Mouse (Mus musculus) liver, embryonic 16.5 days (tissue): ENCODE data around the gene Hoxc5. TPM values are rescaled to one million over a fixed set of nuclear protein-coding genes. Genes with fewer than 3 reads are reported as not detected.

Source experiments
- ATAC-seq: fragments of 200-750 bp; cut with Nextera tagmentation; 2 replicates; pipeline ENCODE4 v1.8.0; 2017; ENCODE audit warnings: low read depth, mild to moderate bottlenecking, moderate number of reproducible peaks, moderate library complexity
- H3K27ac ChIP-seq: fragments of 300-500 bp; sonication (generic); 2 replicates; pipeline ENCODE4 v1.5.1; 2014; ENCODE audit warnings: mild to moderate bottlenecking, low read length
- H3K27me3 ChIP-seq: fragments of 300-500 bp; sonication (generic); 2 replicates; pipeline ENCODE4 v1.6.1; 2014; ENCODE audit warnings: low read depth, low read length, mixed read lengths; ENCODE audit not compliant: control insufficient read depth, insufficient read depth
- H3K36me3 ChIP-seq: fragments of 300-500 bp; sonication (generic); 2 replicates; pipeline ENCODE4 v1.6.1; 2014; ENCODE audit warnings: mild to moderate bottlenecking; ENCODE audit not compliant: control insufficient read depth, insufficient read depth
- H3K4me1 ChIP-seq: fragments of 300-500 bp; sonication (generic); 2 replicates; pipeline ENCODE4 v1.6.1; 2014; ENCODE audit warnings: low read depth, low read length, mixed read lengths; ENCODE audit not compliant: control insufficient read depth
- H3K4me2 ChIP-seq: fragments of 300-500 bp; sonication (generic); 2 replicates; pipeline ENCODE4 v1.6.1; 2014; ENCODE audit warnings: low read depth, low read length, mixed read lengths
- H3K4me3 ChIP-seq: fragments of 300-500 bp; sonication (generic); 2 replicates; pipeline ENCODE4 v1.5.1; 2014; ENCODE audit warnings: low read depth, mild to moderate bottlenecking, low read length
- H3K9ac ChIP-seq: fragments of 300-500 bp; sonication (generic); 2 replicates; pipeline ENCODE4 v1.6.1; 2014; ENCODE audit warnings: low read depth, low read length
- H3K9me3 ChIP-seq: fragments of 300-500 bp; sonication (generic); replicated peaks from 2 replicates; pipeline ENCODE4 v1.6.1; 2016; ENCODE audit warnings: low read length; ENCODE audit not compliant: control insufficient read depth
- WGBS: fragments of 180-500 bp; shearing (Covaris S2); extraction: QIAGEN DNeasy Blood & Tissue Kit; methylation state at CpG from one replicate; pipeline ENCODE4 v1.1.7; 2014; ENCODE audit not compliant: insufficient replicate concordance; 5-methylcytosine and 5-hydroxymethylcytosine counted together
- polyA plus RNA-seq: library from polyadenylated mRNA; unstranded; fragments of >200 nt; fragmentation: Nextera tagmentation; extraction: Ambion mirVana; gene quantifications from 2 replicates; pipeline ENCODE4 v1.2.1, GENCODE M21; 2015

Hoxc5 gene
- polyA plus RNA-seq, 1 experiment from 2014 or later, result 0.09 TPM

- WGBS, result 2% methylated on average over 21 of the region's 21 CpGs
Measured at GRCm38 (mm10) chr15:102975688-102976111, 8.5 kb downstream of the Hoxc5 start.

DNA sequence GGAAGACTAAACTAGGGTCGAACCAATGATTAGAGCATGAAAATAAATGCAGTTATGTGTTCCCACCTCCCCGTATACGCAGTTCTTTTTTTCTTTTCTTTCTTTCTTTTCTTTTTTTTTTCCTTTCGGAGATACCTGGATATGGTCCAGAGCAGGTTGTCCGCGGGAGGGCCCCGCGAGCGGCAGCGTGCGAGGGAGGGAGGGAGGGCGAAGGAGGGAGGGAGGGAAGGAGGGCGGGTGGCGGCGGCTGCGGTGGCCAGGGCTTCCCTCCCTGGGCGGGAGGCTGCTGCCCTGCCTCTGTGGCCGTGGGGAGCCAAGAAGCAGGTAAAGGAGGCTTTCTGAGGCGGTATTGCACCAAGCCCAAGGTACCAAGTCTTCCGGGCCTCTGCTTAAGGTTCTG is 8.9 kb downstream of the Hoxc5 start, which contains the start of gene Hoxc9:
Gene Hoxc9, plus strand, starts transcription at position 269 of the 400 bp plus-strand sequence.
- H3K9me3 ChIP-seq, result no peaks in the 10 kb centered on the region

More at GRCm38 (mm10) chr15:102975688-102976111, 8.5 kb downstream of the Hoxc5 start:
- H3K36me3 ChIP-seq, result no peaks in the 10 kb centered on the region
- no peak overlapping the region for H3K4me2 ChIP-seq
- H3K27me3 ChIP-seq, result peaks cover 97% of the 10 kb centered on the region
- H3K4me3 ChIP-seq, result no peak overlapping the region
- no peak overlapping the region for H3K27ac ChIP-seq
- H3K9ac ChIP-seq, result no peak overlapping the region
- no peak for ATAC-seq
- no peaks in the 10 kb centered on the region for H3K9me3 ChIP-seq
- H3K4me1 ChIP-seq, result no peaks in the 10 kb centered on the region

DNA sequence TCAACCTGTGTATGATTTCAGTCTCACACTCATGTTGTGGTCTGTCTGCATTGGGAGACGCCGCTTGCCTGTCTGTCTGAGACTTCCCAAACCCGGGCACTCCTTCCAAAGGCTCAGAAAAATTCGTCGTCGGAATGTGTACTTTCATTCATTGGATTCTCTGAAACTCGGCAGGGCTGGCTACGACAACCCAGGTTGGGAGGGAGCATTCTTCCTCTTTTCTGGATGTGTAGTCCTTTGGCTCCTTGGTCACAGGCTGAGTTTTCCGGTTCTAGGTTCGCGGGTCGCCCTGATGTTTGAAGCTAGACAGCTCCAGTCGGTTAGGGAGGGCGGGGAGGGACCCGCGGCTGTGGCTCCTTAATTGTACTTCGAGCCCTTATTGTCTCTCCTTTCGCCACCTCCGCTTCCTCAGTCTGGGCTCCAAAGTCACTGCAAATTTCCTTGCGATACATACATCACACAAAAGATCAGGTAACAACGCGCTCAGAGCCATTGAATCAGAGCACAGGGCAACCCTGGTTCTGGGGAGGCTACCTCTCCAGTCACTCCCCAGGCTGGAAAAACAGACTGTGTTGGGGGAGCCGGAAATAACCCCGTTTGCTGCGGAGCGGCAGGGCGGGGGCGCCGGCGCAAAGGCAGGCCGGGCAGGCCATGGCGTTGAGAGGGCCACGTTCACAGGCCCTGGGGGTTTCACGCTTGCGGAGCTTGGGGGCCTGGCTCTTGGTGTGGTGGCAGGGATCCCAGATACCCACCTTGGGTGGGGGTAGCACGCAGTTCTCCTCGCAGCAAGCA is 9.6 kb downstream of the Hoxc5 start:
- Histone ChIP-seq H3K9me3 (no peaks in the 10 kb centered on the region), H3K4me1 (no peaks in the 10 kb centered on the region), H3K27ac (no peak overlapping the region), H3K4me3 (peak overlapping the region; percentile 19; the same call in 1 of the 2 replicates), H3K36me3 (no peaks in the 10 kb centered on the region), H3K4me2 (peak overlapping the region; percentile 8; the same call in 1 of the 2 replicates), H3K27me3 (peaks cover 98% of the 10 kb centered on the region), H3K9ac (no peak overlapping the region)
- ATAC-seq, result no peak
- 2% methylated on average over 37 of the region's 37 CpGs for WGBS

More for the DNA sequence above, 8.9 kb downstream of the Hoxc5 start, which contains the start of gene Hoxc9:
- no peak for ATAC-seq
- 1% methylated on average over 17 of the region's 20 CpGs for WGBS
- H3K27me3 ChIP-seq, result peaks cover 97% of the 10 kb centered on the region
- no peak within 1 kb of the TSS for H3K9ac ChIP-seq
- no peaks in the 10 kb centered on the region for H3K4me1 ChIP-seq
- peak within 1 kb of the TSS; percentile 8; the same call in 1 of the 2 replicates for H3K4me2 ChIP-seq
- H3K4me3 ChIP-seq, result peak within 1 kb of the TSS; percentile 19; the same call in 1 of the 2 replicates
- H3K27ac ChIP-seq, result no peak within 1 kb of the TSS
- H3K36me3 ChIP-seq, result no peaks in the 10 kb centered on the region

DNA sequence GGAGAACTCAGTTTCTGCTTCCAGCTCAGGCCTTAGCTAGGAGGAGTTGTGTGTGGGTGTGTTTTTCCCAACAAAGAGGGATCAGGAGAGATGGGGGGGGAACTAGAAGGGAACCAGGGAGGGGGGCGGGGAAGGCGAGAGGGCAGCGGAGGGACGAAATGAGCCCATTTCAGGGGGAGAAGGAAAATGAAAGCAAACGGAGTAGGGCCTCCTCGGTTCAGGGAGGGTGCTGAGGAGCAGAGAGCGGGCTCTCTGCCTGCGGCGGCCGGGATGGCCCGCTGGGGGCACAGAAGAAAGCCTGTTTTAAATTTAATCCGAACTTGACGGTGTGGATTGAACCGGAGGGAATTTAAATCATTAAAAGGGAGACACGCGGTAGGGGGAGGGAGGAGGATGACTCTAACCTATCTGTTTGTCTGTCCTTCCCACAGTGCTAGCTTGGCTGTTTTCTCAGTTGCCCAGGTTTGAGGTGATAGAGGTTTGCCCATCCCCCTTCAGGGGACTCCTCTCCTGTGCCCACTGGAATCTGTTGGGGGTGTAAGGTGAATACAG is 10.3 kb downstream of the Hoxc5 start:
- Histone ChIP-seq H3K4me2 (peak overlapping the region; percentile 8; the same call in 1 of the 2 replicates), H3K36me3 (no peaks in the 10 kb centered on the region), H3K27me3 (peaks cover 98% of the 10 kb centered on the region), H3K4me3 (peak overlapping the region; percentile 19; the same call in 1 of the 2 replicates), H3K9ac (no peak overlapping the region), H3K4me1 (no peaks in the 10 kb centered on the region), H3K27ac (no peak overlapping the region), H3K9me3 (no peaks in the 10 kb centered on the region)
- no peak for ATAC-seq
- 5% methylated on average over 16 of the region's 16 CpGs for WGBS

DNA sequence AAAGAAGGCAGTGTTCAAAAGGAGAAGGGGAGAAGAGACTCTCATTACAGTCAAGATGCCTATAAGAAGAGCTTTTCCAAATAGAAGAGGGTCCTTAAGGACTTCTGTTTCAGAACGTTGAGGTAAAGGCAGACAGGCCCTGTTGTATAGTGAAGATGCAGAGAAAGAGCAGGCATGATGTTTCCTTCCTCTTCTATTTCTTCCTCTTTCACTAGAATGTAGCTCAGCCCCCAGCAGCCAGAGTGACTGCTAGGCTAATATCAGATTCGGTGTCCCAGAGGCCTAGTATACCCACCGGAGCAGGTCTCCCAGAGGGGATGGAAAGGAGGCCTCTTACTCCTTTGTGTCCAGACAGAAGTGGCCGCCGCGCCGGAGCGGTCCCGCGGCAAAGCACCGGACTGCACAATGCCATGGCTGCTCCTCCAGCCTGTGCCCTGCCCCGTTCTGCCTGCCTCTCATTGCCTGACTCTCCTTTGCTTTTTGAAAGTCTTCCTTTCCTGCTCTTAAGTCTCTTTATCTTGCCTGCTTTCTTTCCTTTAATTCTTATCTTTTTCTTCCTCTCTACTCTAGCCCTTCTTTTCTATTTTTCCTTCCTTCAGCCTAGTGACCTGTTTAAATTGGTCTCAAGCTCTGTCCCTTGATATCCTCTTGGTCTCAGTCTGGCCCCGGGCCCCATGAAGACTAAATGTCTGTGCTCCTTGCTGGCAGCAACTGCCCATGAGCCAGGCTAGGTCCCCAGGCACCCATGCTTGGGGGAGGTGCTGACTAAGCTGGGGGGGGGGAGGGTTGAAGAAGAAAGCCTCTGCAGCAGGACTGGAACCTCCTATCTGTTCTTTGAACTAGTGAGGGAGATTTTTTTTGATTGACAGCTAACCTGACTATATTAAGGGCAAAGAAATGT is 11.6 kb downstream of the Hoxc5 start:
- 1% methylated on average over 13 of the region's 13 CpGs for WGBS
- H3K27me3 ChIP-seq, result peaks cover 97% of the 10 kb centered on the region

DNA sequence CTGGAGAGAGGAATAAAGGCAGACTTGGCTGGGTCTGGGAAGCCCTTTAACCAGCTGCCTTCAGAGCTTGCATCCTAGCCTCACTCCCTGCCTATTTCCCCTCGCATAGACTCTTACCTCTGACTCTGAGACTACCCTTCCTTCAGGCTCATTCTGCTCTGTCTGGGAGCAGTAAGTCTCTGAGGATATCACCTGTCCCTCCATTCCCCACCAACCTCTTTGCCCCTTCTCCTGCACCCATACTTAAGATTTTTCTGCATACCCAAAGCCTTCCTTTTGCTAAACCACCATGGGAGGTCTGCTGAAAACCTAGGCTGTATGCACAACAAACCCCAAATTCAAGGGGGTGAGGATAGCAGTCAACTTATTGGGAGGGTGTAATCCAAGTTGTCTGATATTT is 12.7 kb downstream of the Hoxc5 start:
- peaks cover 99% of the 10 kb centered on the region for H3K27me3 ChIP-seq
- ATAC-seq, result no peak
- no peaks in the 10 kb centered on the region for H3K4me1 ChIP-seq
- H3K9me3 ChIP-seq, result no peaks in the 10 kb centered on the region
- no peak overlapping the region for H3K4me3 ChIP-seq
- whole genome bisulfite sequencing, result 23% methylated on average over 1 of the region's 1 CpGs
- no peak overlapping the region for H3K27ac ChIP-seq
- no peak overlapping the region for H3K9ac ChIP-seq
- no peak overlapping the region for H3K4me2 ChIP-seq
- no peaks in the 10 kb centered on the region for H3K36me3 ChIP-seq

More for the DNA sequence above, 11.6 kb downstream of the Hoxc5 start:
- Histone ChIP-seq H3K27ac (no peak overlapping the region), H3K36me3 (no peaks in the 10 kb centered on the region), H3K4me3 (no peak overlapping the region), H3K9me3 (no peaks in the 10 kb centered on the region), H3K9ac (no peak overlapping the region), H3K4me2 (no peak overlapping the region), H3K4me1 (no peaks in the 10 kb centered on the region)
- ATAC-seq, result no peak

- Histone ChIP-seq H3K36me3 (no peaks in the 10 kb centered on the region), H3K4me3 (no peak overlapping the region), H3K9me3 (no peaks in the 10 kb centered on the region), H3K4me2 (no peak overlapping the region), H3K4me1 (no peaks in the 10 kb centered on the region), H3K27ac (no peak overlapping the region), H3K9ac (no peak overlapping the region), H3K27me3 (peaks cover 99% of the 10 kb centered on the region)
- WGBS, result 5% methylated on average over 11 of the region's 11 CpGs
- no peak for ATAC-seq
Measured at GRCm38 (mm10) chr15:102980352-102980751, 13.1 kb downstream of the Hoxc5 start.

- no peak for ATAC-seq
- H3K27ac ChIP-seq, result no peak overlapping the region
- H3K4me2 ChIP-seq, result no peak overlapping the region
- peaks cover 99% of the 10 kb centered on the region for H3K27me3 ChIP-seq
- no peaks in the 10 kb centered on the region for H3K36me3 ChIP-seq
- H3K4me3 ChIP-seq, result no peak overlapping the region
- no peaks in the 10 kb centered on the region for H3K9me3 ChIP-seq
- H3K4me1 ChIP-seq, result no peaks in the 10 kb centered on the region
- WGBS, result under 1% methylated on average over 14 of the region's 14 CpGs
- H3K9ac ChIP-seq, result no peak overlapping the region
Measured at GRCm38 (mm10) chr15:102980912-102981311, 13.7 kb downstream of the Hoxc5 start.
